Mouse (Mus musculus) bone marrow, adult 2 months (tissue): Measurements from ENCODE around the gene Tbc1d30.

ENCODE experiments used
- CTCF ChIP-seq: fragments of 200-500 bp; IDR thresholded peaks from 2 replicates; pipeline ENCODE4 v1.5.1; 2011; ENCODE audit warnings: low read length, control low read depth; ENCODE audit not compliant: control insufficient read depth, insufficient read depth
- POLR2A ChIP-seq: fragments of 200-500 bp; IDR thresholded peaks from 2 replicates; pipeline ENCODE4 v1.6.1; 2011; ENCODE audit warnings: low read depth, mild to moderate bottlenecking, control low read depth, low read length, borderline replicate concordance; ENCODE audit not compliant: control insufficient read depth

DNA sequence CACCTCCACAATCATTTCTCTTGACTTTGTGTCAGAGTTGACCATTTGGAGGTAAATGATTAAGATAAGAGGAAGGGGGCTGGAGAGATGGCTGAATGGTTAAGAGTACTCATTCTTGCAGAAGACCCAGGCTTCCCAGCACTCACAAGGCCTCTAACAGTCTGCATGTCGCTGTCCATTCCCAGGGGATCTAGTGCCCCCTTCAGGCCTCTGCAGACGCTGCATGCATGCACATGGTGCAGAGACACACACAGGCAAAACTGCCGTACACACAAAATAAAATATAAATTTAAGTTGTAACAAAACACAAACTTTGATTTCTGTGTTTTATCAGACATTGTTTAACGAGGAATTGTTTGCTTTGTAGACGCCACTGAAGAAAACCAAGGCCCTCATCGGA is 19.7 kb upstream of the Tbc1d30 start:
- TF ChIP-seq CTCF (peak; percentile 50), POLR2A (no peak)
